ENCODE assay signal across 17 mouse cellular contexts in the genomic region with DNA sequence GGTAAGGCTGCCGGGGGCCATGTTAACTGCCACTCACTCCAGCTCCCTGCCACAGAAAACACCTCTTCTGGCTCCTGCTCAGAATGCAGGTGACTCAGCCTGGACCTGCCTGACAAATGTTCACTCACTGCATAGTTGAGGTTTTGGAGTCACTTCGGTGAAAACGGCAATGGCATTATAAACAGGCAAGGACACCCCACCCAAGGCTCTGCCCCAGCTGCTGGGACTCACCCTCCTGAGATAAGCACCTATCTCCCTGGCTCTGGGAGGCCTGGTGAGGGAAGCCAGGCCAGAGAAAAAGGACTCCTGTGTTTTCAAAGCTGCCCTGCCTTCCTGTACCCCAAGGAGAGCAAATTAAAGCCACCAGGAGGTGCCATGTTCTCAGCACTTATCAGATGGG. TPM values are rescaled to one million over a fixed set of nuclear protein-coding genes. Genes with fewer than 3 reads are reported as not detected.
DNase-seq lines count a peak whose midpoint lies in the region; ATAC-seq and TF ChIP-seq lines count a peak whose summit lies in the region.
"Had no signal": no experiment of that assay in that cellular context is flagged by ENCODE, and none has a peak within 500 bp of the region (broad histone marks: within the 10 kb centered on the region; RNA-seq: fewer than 3 reads in every experiment).

No protein-coding gene starts in this region.

- no peaks in the 10 kb centered on the region for H3K27me3 ChIP-seq in Patski
- H3K27me3 ChIP-seq in small intestine, adult 2 months (ENCODE audit: control insufficient read depth, insufficient read depth, low read length), result no peaks in the 10 kb centered on the region

- ATAC-seq in Patski, result peak; percentile 75

- no peak overlapping the region for H3K4me3 ChIP-seq in small intestine, adult 2 months (ENCODE audit: low read depth, low read length)
- H3K4me3 ChIP-seq: embryonic facial prominence, embryonic 10.5 days; forebrain, embryonic 12.5 days; gastrocnemius, adult 2 months; heart, embryonic 15.5 days; limb, embryonic 13.5 days had no signal

- no peak for TF ChIP-seq CTCF in Patski (IDR thresholded peaks at IDR 0.05)
- no peak for TF ChIP-seq CTCF in small intestine, adult 2 months (IDR thresholded peaks at IDR 0.05; ENCODE audit: extremely low read depth, insufficient read length, insufficient replicate concordance, low read depth, low read length)

- WGBS in large intestine, adult 2 months, result 28% methylated on average over 3 of the region's 3 CpGs
- 30% methylated on average over 3 of the region's 3 CpGs for WGBS in small intestine, adult 2 months

- H3K36me3 ChIP-seq in small intestine, adult 2 months (ENCODE audit: control insufficient read depth, insufficient read depth, low read length), result peaks cover 3% of the 10 kb centered on the region; the same call in 1 of the 2 replicates
- H3K36me3 ChIP-seq: embryonic facial prominence, embryonic 10.5 days; forebrain, embryonic 12.5 days; heart, embryonic 15.5 days; limb, embryonic 13.5 days had no signal

- no peak for TF ChIP-seq POLR2A in small intestine, adult 2 months (IDR thresholded peaks at IDR 0.05; ENCODE audit: low read depth, low read length)

- peak; percentile 31 for DNase-seq in Patski (ENCODE audit: low read depth, low spot score)
- DNase-seq in c-Kit-positive CD71-positive TER-119-negative erythroid progenitor cells, embryonic 14.5 days (ENCODE audit: low read depth), result peak; percentile 68
- peak; percentile 38 for DNase-seq in large intestine, adult 2 months (ENCODE audit: low read depth, low spot score)
- DNase-seq in T-cell, adult 2 months (ENCODE audit: low spot score), result no peak
- DNase-seq in lung, postnatal 10 days, result no peak
- DNase-seq in adrenal gland, postnatal 10 days, result no peak
- DNase-seq: adrenal gland, postnatal 36 days; cerebellum, adult 8-10 months; gastrocnemius, adult 2 months had no signal

- POLR2A ChIA-PET in Patski (lab: Charles Lee), result interaction anchor here (0.6 kb wide), 1 partner anchor 97 kb away, joined by 3 read pairs; no protein-coding TSS in a partner anchor

- H3K4me1 ChIP-seq in small intestine, adult 2 months (ENCODE audit: control insufficient read depth, insufficient read depth, insufficient read length, low read length), result peaks cover 17% of the 10 kb centered on the region; the same call in 1 of the 2 replicates

- peak overlapping the region; percentile 86 for H3K27ac ChIP-seq in small intestine, adult 2 months (ENCODE audit: insufficient read depth, low read depth, low read length)
- H3K27ac ChIP-seq: embryonic facial prominence, embryonic 10.5 days; forebrain, embryonic 12.5 days; heart, embryonic 15.5 days; hindbrain, embryonic 14.5 days; limb, embryonic 13.5 days; macrophage had no signal

- in situ Hi-C loops in Patski (cut with MboI; ENCODE audit: low pct_unique_long_range_greater_than_20kb), result no loop called here

- CTCF ChIA-PET in Patski (lab: Charles Lee), result interaction anchor here (1.0 to 1.1 kb wide), 2 partner anchors 9 to 18 kb away, joined by 3 to 5 read pairs; no protein-coding TSS in a partner anchor

RNA-seq across cellular contexts. Expression of gene B3gnt3, which starts 1.3 kb away (rescaled TPM):
- polyA plus RNA-seq in Patski (2021), result 1.4 TPM
- 69.3 and 160 TPM in 2 replicates for polyA plus RNA-seq in large intestine, adult 2 months (2012; rRNA removed)
- polyA plus RNA-seq in small intestine, adult 2 months (2012; rRNA removed), result 180 and 195 TPM in 2 replicates
- 1 to 10 TPM; 6.4 to 6.7 TPM for total RNA-seq in adrenal gland, postnatal 10 days (2021)
- total RNA-seq: monocyte, adult 5-6 weeks had no signal

RNA-seq across cellular contexts. Expression of gene Insl3, which starts 13.9 kb away (rescaled TPM):
- polyA plus RNA-seq in Patski (2021), result 8.8 TPM
- 12.1 and 17.2 TPM in 2 replicates for polyA plus RNA-seq in large intestine, adult 2 months (2012; rRNA removed)
- 9.1 and 30.2 TPM in 2 replicates for polyA plus RNA-seq in small intestine, adult 2 months (2012; rRNA removed)
- total RNA-seq in adrenal gland, postnatal 10 days (2021), result 10 to 100 TPM in 1 of 2 experiments, 1 to 10 TPM in 1; 7.3 to 10.8 TPM
- total RNA-seq: monocyte, adult 5-6 weeks had no signal
- polyA plus RNA-seq: embryonic facial prominence, embryonic 10.5 days; forebrain, embryonic 12.5 days had no signal

RNA-seq across cellular contexts. Expression of gene Fcho1, which starts 22.6 kb away (rescaled TPM):
- 5.6 TPM for polyA plus RNA-seq in Patski (2021)
- polyA plus RNA-seq in large intestine, adult 2 months (2012; rRNA removed), result 16.9 and 22.0 TPM in 2 replicates
- polyA plus RNA-seq in small intestine, adult 2 months (2012; rRNA removed), result 11.9 and 20.1 TPM in 2 replicates
- 1 to 10 TPM; 4.8 to 8.4 TPM for total RNA-seq in adrenal gland, postnatal 10 days (2021)
- total RNA-seq: gastrocnemius, adult 2 months had no signal

RNA-seq across cellular contexts. Expression of gene Jak3, which starts 26.8 kb away (rescaled TPM):
- 26.7 TPM for polyA plus RNA-seq in Patski (2021)
- 15.0 and 15.3 TPM in 2 replicates for polyA plus RNA-seq in large intestine, adult 2 months (2012; rRNA removed)
- polyA plus RNA-seq in small intestine, adult 2 months (2012; rRNA removed), result 14.3 and 20.3 TPM in 2 replicates
- 10 to 100 TPM; 18.5 to 25.9 TPM for total RNA-seq in adrenal gland, postnatal 10 days (2021)

RNA-seq across cellular contexts. Expression of gene Unc13a, which starts 31.4 kb away (rescaled TPM):
- 2.5 TPM for polyA plus RNA-seq in Patski (2021)
- 1.0 and 1.3 TPM in 2 replicates for polyA plus RNA-seq in large intestine, adult 2 months (2012; rRNA removed)
- 1.6 TPM in 2 replicates for polyA plus RNA-seq in small intestine, adult 2 months (2012; rRNA removed)
- total RNA-seq in adrenal gland, postnatal 10 days (2021), result 1 to 10 TPM; 3.8 to 7.1 TPM
- total RNA-seq: gastrocnemius, adult 2 months had no signal

Comparison
In these comparisons a context has a peak if more than half of its experiments do, and no peak if none do; other contexts are left out.
1. DNase-seq: peak in Patski (single experiment), c-Kit-positive CD71-positive TER-119-negative erythroid progenitor cells, embryonic 14.5 days (single experiment) and large intestine, adult 2 months (single experiment); none in T-cell, adult 2 months (single experiment), lung, postnatal 10 days (single experiment) and adrenal gland, postnatal 10 days (single experiment).
2. RNA of gene B3gnt3, which starts 1.3 kb away (polyA plus RNA-seq): 180 to 195 TPM in small intestine, adult 2 months and 69.3 to 160 TPM in large intestine, adult 2 months; 1.4 TPM in Patski (single experiment); every median in the first group is over 10 times any median in the second.